Mouse (Mus musculus): ENCODE data around the gene Tti1. TPM values are rescaled to one million over a fixed set of nuclear protein-coding genes. Genes with fewer than 3 reads are reported as not detected.

Gene Tti1
- polyA plus RNA-seq, 1 experiment = 11.3 TPM

DNA sequence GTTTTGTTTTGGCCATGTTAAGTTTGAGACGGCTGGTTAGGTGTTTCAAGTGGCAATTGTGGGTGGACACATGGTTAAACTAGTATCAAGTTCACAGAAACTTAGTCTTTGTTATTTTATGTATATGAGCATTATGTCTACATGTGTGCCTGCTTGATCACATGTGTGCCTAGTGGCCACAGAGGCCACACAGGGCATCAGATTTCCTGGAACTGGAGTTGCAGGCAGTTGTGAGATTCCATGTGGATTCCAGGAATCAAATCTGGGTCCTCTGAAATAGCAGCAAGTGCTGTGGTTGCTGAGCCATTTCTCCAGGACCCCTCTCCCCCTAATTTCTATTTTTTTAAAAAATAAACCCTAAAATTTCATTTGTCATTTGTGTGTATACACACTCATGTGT, 11.4 kb upstream of the Tti1 start:
- Histone ChIP-seq H3K79me2 (ENCODE audit: control insufficient read depth, insufficient read depth) (peaks cover 47% of the 10 kb centered on the region), H3K4me2 (ENCODE audit: low read depth) (no peak overlapping the region), H3K4me3 (no peak overlapping the region), H3ac (ENCODE audit: control insufficient read depth, insufficient read length) (no peak overlapping the region), H3K36me3 (ENCODE audit: control insufficient read depth, insufficient read depth) (peaks cover 17% of the 10 kb centered on the region), H3K27me3 (ENCODE audit: control insufficient read depth, insufficient read depth, insufficient read length) (no peaks in the 10 kb centered on the region)
- TF ChIP-seq CEBPB (IDR thresholded peaks at IDR 0.05; ENCODE audit: insufficient read depth, poor library complexity, severe bottlenecking) = peak; percentile 19; the same call in 1 of the 2 replicates
- peak in 1 of 3 experiments; percentile 16 for TF ChIP-seq MYOG (IDR thresholded peaks at IDR 0.05; ENCODE audit: control insufficient read depth in 1 of 3, insufficient read depth in 1 of 3, insufficient read length in 2 of 3, low read depth in 2 of 3)
- TF ChIP-seq MYOD1 (IDR thresholded peaks at IDR 0.05; ENCODE audit: control insufficient read depth in 1 of 3, insufficient read length in 2 of 3, low read depth in 2 of 3) = no peak

DNA sequence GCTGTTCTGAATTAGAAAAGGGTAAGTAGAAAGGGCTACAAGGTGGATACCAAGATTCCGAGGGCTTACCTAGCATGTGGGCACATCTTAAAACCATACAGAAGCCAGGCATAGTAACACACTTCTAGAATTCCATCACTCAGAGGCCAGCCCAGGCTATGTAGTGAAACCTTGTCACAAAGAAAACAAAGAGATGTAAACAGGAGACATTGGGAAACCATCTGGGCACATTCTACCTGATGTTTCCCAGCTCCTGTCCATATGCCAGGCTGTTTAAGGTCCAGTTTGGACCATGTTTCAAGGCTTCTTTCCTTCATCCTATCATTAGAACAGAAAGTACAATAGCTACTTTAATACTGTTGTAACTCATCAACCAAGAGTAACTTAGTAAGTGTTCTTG, 9.3 kb upstream of the Tti1 start:
- peaks cover 6% of the 10 kb centered on the region for H3K36me3 ChIP-seq (ENCODE audit: control insufficient read depth, insufficient read depth)
- TF ChIP-seq MAX (IDR thresholded peaks at IDR 0.05; ENCODE audit: low read depth) = no peak
- no peak for TF ChIP-seq CEBPB (IDR thresholded peaks at IDR 0.05; ENCODE audit: insufficient read depth, poor library complexity, severe bottlenecking)
- no peak for TF ChIP-seq E2F4 (IDR thresholded peaks at IDR 0.05; ENCODE audit: insufficient read depth)
- TF ChIP-seq USF1 (IDR thresholded peaks at IDR 0.05; ENCODE audit: low read depth) = no peak
- no peak for TF ChIP-seq POLR2AphosphoS2 (IDR thresholded peaks at IDR 0.05; ENCODE audit: insufficient read length, low read depth)
- no peak for TF ChIP-seq TCF3 (IDR thresholded peaks at IDR 0.05; ENCODE audit: insufficient read length, low read depth)
- TF ChIP-seq SRF (IDR thresholded peaks at IDR 0.05; ENCODE audit: control insufficient read depth, insufficient read length, low read depth) = no peak
- no peak for TF ChIP-seq MYOG (IDR thresholded peaks at IDR 0.05; ENCODE audit: control insufficient read depth in 1 of 3, insufficient read depth in 1 of 3, insufficient read length in 2 of 3, low read depth in 2 of 3)
- TF ChIP-seq MYOD1 (IDR thresholded peaks at IDR 0.05; ENCODE audit: control insufficient read depth in 1 of 3, insufficient read length in 2 of 3, low read depth in 2 of 3) = no peak
- TF ChIP-seq TCF12 (IDR thresholded peaks at IDR 0.05; ENCODE audit: insufficient read depth, poor library complexity, severe bottlenecking) = no peak
- TF ChIP-seq POLR2A (IDR thresholded peaks at IDR 0.05; ENCODE audit: insufficient read length, low read depth) = no peak
- TF ChIP-seq REST (IDR thresholded peaks at IDR 0.05; ENCODE audit: insufficient read depth, insufficient read length) = no peak

DNA sequence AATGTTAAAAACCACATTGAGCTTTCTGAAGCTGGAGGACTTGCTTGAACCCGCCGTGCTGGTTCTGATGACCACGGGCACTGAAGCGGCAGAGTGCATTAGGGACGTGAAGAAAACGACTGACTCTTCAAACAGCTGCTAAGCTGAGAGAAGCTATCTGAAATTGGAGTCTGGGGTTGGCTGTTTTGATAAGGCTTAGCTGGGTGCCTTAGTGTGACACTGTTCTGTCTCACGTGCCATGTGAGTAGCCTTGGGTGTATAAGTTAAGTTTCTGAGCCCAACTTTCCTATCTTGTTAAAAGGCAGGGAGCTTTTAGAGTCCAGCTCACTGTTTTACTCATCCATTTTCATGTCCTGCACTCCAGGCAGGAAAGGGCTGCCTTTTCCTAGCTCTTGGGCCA, 8.7 kb upstream of the Tti1 start:
- Histone ChIP-seq H3ac (ENCODE audit: control insufficient read depth, insufficient read length) (no peak overlapping the region), H3K79me2 (ENCODE audit: control insufficient read depth, insufficient read depth) (peaks cover 74% of the 10 kb centered on the region), H3K36me3 (ENCODE audit: control insufficient read depth, insufficient read depth) (peaks cover 6% of the 10 kb centered on the region), H3K4me3 (no peak overlapping the region), H3K4me2 (ENCODE audit: low read depth) (no peak overlapping the region), H3K27me3 (ENCODE audit: control insufficient read depth, insufficient read depth, insufficient read length) (no peaks in the 10 kb centered on the region)
- TF ChIP-seq MYOG (IDR thresholded peaks at IDR 0.05; ENCODE audit: control insufficient read depth in 1 of 3, insufficient read depth in 1 of 3, insufficient read length in 2 of 3, low read depth in 2 of 3) (no peak), E2F4 (IDR thresholded peaks at IDR 0.05; ENCODE audit: insufficient read depth) (no peak), POLR2AphosphoS2 (IDR thresholded peaks at IDR 0.05; ENCODE audit: insufficient read length, low read depth) (no peak)

More for the DNA sequence above, 9.3 kb upstream of the Tti1 start:
- Histone ChIP-seq H3K79me2 (ENCODE audit: control insufficient read depth, insufficient read depth) (peaks cover 68% of the 10 kb centered on the region), H3ac (ENCODE audit: control insufficient read depth, insufficient read length) (no peak overlapping the region), H3K4me2 (ENCODE audit: low read depth) (no peak overlapping the region), H3K27me3 (ENCODE audit: control insufficient read depth, insufficient read depth, insufficient read length) (no peaks in the 10 kb centered on the region), H3K4me3 (no peak overlapping the region)

DNA sequence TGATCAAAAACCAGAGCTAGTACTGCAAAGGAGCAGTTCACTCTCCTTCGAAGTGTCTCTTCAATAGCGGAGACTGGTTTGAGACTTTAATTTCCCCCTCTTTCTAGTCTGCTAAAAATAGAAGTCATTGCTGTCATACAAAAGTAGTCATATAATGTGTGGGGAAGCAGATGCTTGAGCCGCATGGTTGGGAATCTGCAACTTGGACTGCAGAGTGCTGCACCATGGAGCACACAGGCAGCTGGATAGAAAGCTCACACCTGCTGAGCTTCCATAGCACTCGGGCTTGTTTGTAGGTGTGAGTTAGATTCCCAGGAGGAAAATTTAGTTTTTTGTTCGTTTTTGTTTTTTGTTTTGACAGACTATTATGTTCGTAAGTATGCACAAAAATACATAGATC, 8.2 kb upstream of the Tti1 start:
- no peaks in the 10 kb centered on the region for H3K27me3 ChIP-seq (ENCODE audit: control insufficient read depth, insufficient read depth, insufficient read length)
- no peak overlapping the region for H3K4me2 ChIP-seq (ENCODE audit: low read depth)
- TF ChIP-seq TCF3 (IDR thresholded peaks at IDR 0.05; ENCODE audit: insufficient read length, low read depth) = no peak
- no peak for TF ChIP-seq MAX (IDR thresholded peaks at IDR 0.05; ENCODE audit: low read depth)
- no peak for TF ChIP-seq MYOG (IDR thresholded peaks at IDR 0.05; ENCODE audit: control insufficient read depth in 1 of 3, insufficient read depth in 1 of 3, insufficient read length in 2 of 3, low read depth in 2 of 3)
- TF ChIP-seq USF1 (IDR thresholded peaks at IDR 0.05; ENCODE audit: low read depth) = no peak
- TF ChIP-seq REST (IDR thresholded peaks at IDR 0.05; ENCODE audit: insufficient read depth, insufficient read length) = no peak
- no peak for TF ChIP-seq POLR2AphosphoS2 (IDR thresholded peaks at IDR 0.05; ENCODE audit: insufficient read length, low read depth)
- TF ChIP-seq SRF (IDR thresholded peaks at IDR 0.05; ENCODE audit: control insufficient read depth, insufficient read length, low read depth) = no peak
- TF ChIP-seq E2F4 (IDR thresholded peaks at IDR 0.05; ENCODE audit: insufficient read depth) = no peak
- TF ChIP-seq CEBPB (IDR thresholded peaks at IDR 0.05; ENCODE audit: insufficient read depth, poor library complexity, severe bottlenecking) = no peak
- TF ChIP-seq MYOD1 (IDR thresholded peaks at IDR 0.05; ENCODE audit: control insufficient read depth in 1 of 3, insufficient read length in 2 of 3, low read depth in 2 of 3) = no peak
- TF ChIP-seq POLR2A (IDR thresholded peaks at IDR 0.05; ENCODE audit: insufficient read length, low read depth) = no peak
- no peak for TF ChIP-seq TCF12 (IDR thresholded peaks at IDR 0.05; ENCODE audit: insufficient read depth, poor library complexity, severe bottlenecking)
- peaks cover 80% of the 10 kb centered on the region for H3K79me2 ChIP-seq (ENCODE audit: control insufficient read depth, insufficient read depth)
- H3ac ChIP-seq (ENCODE audit: control insufficient read depth, insufficient read length) = no peak overlapping the region
- no peak overlapping the region for H3K4me3 ChIP-seq
- H3K36me3 ChIP-seq (ENCODE audit: control insufficient read depth, insufficient read depth) = peaks cover 6% of the 10 kb centered on the region

DNA sequence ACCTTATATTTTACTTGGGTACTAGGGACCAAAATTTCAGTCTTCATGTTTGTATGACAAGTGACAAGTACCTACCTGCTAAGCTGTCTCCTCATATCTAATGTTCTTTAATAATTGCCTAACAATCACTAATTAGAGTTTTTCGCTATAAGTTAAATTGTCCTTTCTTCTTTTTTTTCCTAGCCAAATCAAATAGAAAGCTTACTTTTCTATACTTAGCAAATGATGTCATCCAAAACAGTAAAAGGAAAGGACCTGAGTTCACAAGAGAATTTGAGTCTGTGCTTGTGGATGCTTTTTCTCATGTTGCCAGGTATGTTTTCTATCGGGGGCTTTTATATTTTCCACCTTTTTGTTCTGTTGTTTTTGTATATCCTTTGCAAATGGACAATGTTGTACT, 7.6 kb upstream of the Tti1 start:
- TF ChIP-seq USF1 (IDR thresholded peaks at IDR 0.05; ENCODE audit: low read depth) = no peak
- no peak overlapping the region for H3K4me2 ChIP-seq (ENCODE audit: low read depth)
- H3K27me3 ChIP-seq (ENCODE audit: control insufficient read depth, insufficient read depth, insufficient read length) = no peaks in the 10 kb centered on the region
- H3K36me3 ChIP-seq (ENCODE audit: control insufficient read depth, insufficient read depth) = peaks cover 6% of the 10 kb centered on the region
- peaks cover 80% of the 10 kb centered on the region for H3K79me2 ChIP-seq (ENCODE audit: control insufficient read depth, insufficient read depth)
- H3K4me3 ChIP-seq = no peak overlapping the region
- H3ac ChIP-seq (ENCODE audit: control insufficient read depth, insufficient read length) = no peak overlapping the region

Measured in myocyte (in vitro differentiated cells).